Mouse (Mus musculus): ENCODE data around the gene Hdac4. TPM values are rescaled to one million over a fixed set of nuclear protein-coding genes. Genes with fewer than 3 reads are reported as not detected.

Hdac4 gene
- total RNA-seq (2021): 100 to 1,000 TPM in 1 of 2 experiments, 10 to 100 TPM in 1; 97.2 to 106 TPM
- long read RNA-seq, experiment 1, partial matches to known transcripts: 12 of 40 reads
- long read RNA-seq, experiment 1, other reads (novel, unspliced or antisense): 28 of 40 reads
- long read RNA-seq, experiment 2, full-length matches to known transcripts: 1 of 78 reads
- long read RNA-seq, experiment 2, partial matches to known transcripts: 20 of 78 reads
- long read RNA-seq, experiment 2, other reads (novel, unspliced or antisense): 57 of 78 reads

GRCm38 (mm10) chr1:92195360-92196149 is at the start of gene Hdac4:
TSS of gene Hdac4 (minus strand) at chr1:92195699.
- no peak within 1 kb of the TSS; the same call in 1 of the 2 replicates for H3K27ac ChIP-seq
- TF ChIP-seq CTCF (conservative IDR thresholded peaks at IDR 0.05): no peak
- peak; percentile 31 to 58 for DNase-seq (ENCODE audit: low spot score in 2 of 2)

GRCm38 (mm10) chr1:92243549-92243948 is 48.0 kb upstream of the Hdac4 start:
- DNase-seq (ENCODE audit: low spot score in 2 of 2): peak in 1 of 2 experiments; percentile 22
- Histone ChIP-seq H3K4me3 (no peak overlapping the region), H3K27ac (0 out of 2 replicates have a peak overlapping the region, but pooled peaks have one; percentile 46)
- TF ChIP-seq CTCF (conservative IDR thresholded peaks at IDR 0.05): no peak

More at GRCm38 (mm10) chr1:92195360-92196149, at the start of gene Hdac4:
- no peak within 1 kb of the TSS for H3K4me3 ChIP-seq

- DNase-seq (ENCODE audit: low spot score in 2 of 2): peak in 1 of 2 experiments; percentile 25
- H3K27ac ChIP-seq: peak overlapping the region; percentile 37
- H3K4me3 ChIP-seq: no peak overlapping the region
- TF ChIP-seq CTCF (conservative IDR thresholded peaks at IDR 0.05): no peak
These were observed 44.6 kb upstream of the Hdac4 start for GRCm38 (mm10) chr1:92240072-92240471.

- Histone ChIP-seq H3K27ac (no peak overlapping the region), H3K4me3 (no peak overlapping the region)
- TF ChIP-seq CTCF (conservative IDR thresholded peaks at IDR 0.05): no peak
- no peak for DNase-seq (ENCODE audit: low spot score in 2 of 2)
These were observed 40.1 kb upstream of the Hdac4 start for GRCm38 (mm10) chr1:92235600-92235999.

GRCm38 (mm10) chr1:92225297-92225696 is 29.8 kb upstream of the Hdac4 start:
- Histone ChIP-seq H3K4me3 (no peak overlapping the region), H3K27ac (no peak overlapping the region)
- TF ChIP-seq CTCF (conservative IDR thresholded peaks at IDR 0.05): no peak
- no peak for DNase-seq (ENCODE audit: low spot score in 2 of 2)

GRCm38 (mm10) chr1:92223956-92224891 is 28.7 kb upstream of the Hdac4 start:
- H3K27ac ChIP-seq: no peak overlapping the region
- no peak overlapping the region for H3K4me3 ChIP-seq
- TF ChIP-seq CTCF (conservative IDR thresholded peaks at IDR 0.05): no peak
- no peak for DNase-seq (ENCODE audit: low spot score in 2 of 2)

- Histone ChIP-seq H3K27ac (peak overlapping the region; percentile 72; the same call in 1 of the 2 replicates), H3K4me3 (no peak overlapping the region)
- DNase-seq (ENCODE audit: low spot score in 2 of 2): no peak
- TF ChIP-seq CTCF (conservative IDR thresholded peaks at IDR 0.05): no peak
These were observed 21.2 kb upstream of the Hdac4 start for GRCm38 (mm10) chr1:92216710-92217109.

GRCm38 (mm10) chr1:92215996-92216630 is 20.6 kb upstream of the Hdac4 start:
- Histone ChIP-seq H3K27ac (peak overlapping the region; percentile 72), H3K4me3 (no peak overlapping the region)
- no peak for TF ChIP-seq CTCF (conservative IDR thresholded peaks at IDR 0.05)
- peak in 1 of 2 experiments; percentile 46 for DNase-seq (ENCODE audit: low spot score in 2 of 2)

GRCm38 (mm10) chr1:92215131-92215638 is 19.7 kb upstream of the Hdac4 start:
- no peak overlapping the region for H3K4me3 ChIP-seq
- TF ChIP-seq CTCF (conservative IDR thresholded peaks at IDR 0.05): no peak
- no peak for DNase-seq (ENCODE audit: low spot score in 2 of 2)
- peak overlapping the region; percentile 72 for H3K27ac ChIP-seq

GRCm38 (mm10) chr1:92212003-92212750 is 16.7 kb upstream of the Hdac4 start:
- H3K4me3 ChIP-seq: no peak overlapping the region
- DNase-seq (ENCODE audit: low spot score in 2 of 2): no peak
- no peak for TF ChIP-seq CTCF (conservative IDR thresholded peaks at IDR 0.05)
- no peak overlapping the region for H3K27ac ChIP-seq

GRCm38 (mm10) chr1:92202639-92203352 is 7.3 kb upstream of the Hdac4 start:
- no peak for DNase-seq (ENCODE audit: low spot score in 2 of 2)
- no peak overlapping the region for H3K27ac ChIP-seq
- no peak overlapping the region for H3K4me3 ChIP-seq
- TF ChIP-seq CTCF (conservative IDR thresholded peaks at IDR 0.05): no peak

All from layer of hippocampus, adult 2 months (tissue).